Comparison of ENCODE assay signal across 11 mouse cellular contexts in genomic region chr14:54333452-54334189, GRCm38 (mm10). TPM values are rescaled to one million over a fixed set of nuclear protein-coding genes. Genes with fewer than 3 reads are reported as not detected.
A peak's percentile ranks its signal among the peaks of the same experiment; 100 is the strongest.
DNase-seq lines count a peak whose midpoint lies in the region; ATAC-seq and TF ChIP-seq lines count a peak whose summit lies in the region.
"Had no signal": no experiment of that assay in that cellular context is flagged by ENCODE, and none has a peak within 500 bp of the region (broad histone marks: within the 10 kb centered on the region; RNA-seq: fewer than 3 reads in every experiment).

No protein-coding gene starts in this region.

- H3K9me3 ChIP-seq in liver, postnatal 0 days (ENCODE audit: low read length) = no peaks in the 10 kb centered on the region
- no peaks in the 10 kb centered on the region for H3K9me3 ChIP-seq in liver, embryonic 12.5 days (replicated peaks)
- no peaks in the 10 kb centered on the region for H3K9me3 ChIP-seq in heart, embryonic 13.5 days
- H3K9me3 ChIP-seq: hindbrain, embryonic 15.5 days had no signal

- TF ChIP-seq CTCF in liver, postnatal 0 days (IDR thresholded peaks at IDR 0.05; ENCODE audit: low read depth) = no peak

- no peak overlapping the region for H3K9ac ChIP-seq in liver, postnatal 0 days (replicated peaks)
- H3K9ac ChIP-seq in liver, embryonic 12.5 days = no peak overlapping the region
- no peak overlapping the region for H3K9ac ChIP-seq in heart, embryonic 13.5 days
- H3K9ac ChIP-seq: hindbrain, embryonic 15.5 days had no signal

- no peaks in the 10 kb centered on the region for H3K36me3 ChIP-seq in liver, postnatal 0 days (replicated peaks; ENCODE audit: insufficient read depth, low read length)
- H3K36me3 ChIP-seq in liver, embryonic 12.5 days = no peaks in the 10 kb centered on the region
- H3K36me3 ChIP-seq in heart, embryonic 13.5 days = no peaks in the 10 kb centered on the region
- H3K36me3 ChIP-seq: hindbrain, embryonic 15.5 days had no signal

- no peak overlapping the region for H3K27ac ChIP-seq in liver, postnatal 0 days (ENCODE audit: low read depth)
- H3K27ac ChIP-seq in liver, embryonic 12.5 days = no peak overlapping the region
- peak overlapping the region; percentile 75 for H3K27ac ChIP-seq in heart, embryonic 13.5 days (replicated peaks)

- H3K4me3 ChIP-seq in liver, postnatal 0 days (ENCODE audit: low read depth, low read length) = no peak overlapping the region
- H3K4me3 ChIP-seq in liver, embryonic 12.5 days = no peak overlapping the region
- H3K4me3 ChIP-seq in heart, embryonic 13.5 days = no peak overlapping the region
- H3K4me3 ChIP-seq: hindbrain, embryonic 15.5 days; myocyte had no signal

- ATAC-seq in liver, postnatal 0 days = peak; percentile 87
- ATAC-seq in liver, embryonic 12.5 days = no peak
- peak; percentile 42; the same call in 1 of the 2 replicates for ATAC-seq in heart, embryonic 13.5 days (ENCODE audit: extremely low read depth, insufficient number of reproducible peaks, low FRiP score, low TSS enrichment)
- peak; percentile 94 for ATAC-seq in megakaryocyte-erythroid progenitor cell, adult 5-6 weeks (replicated peaks; ENCODE audit: low FRiP score, low TSS enrichment, poor library complexity, severe bottlenecking)

- 42% methylated on average over 8 of the region's 8 CpGs for WGBS in liver, postnatal 0 days (ENCODE audit: insufficient replicate concordance)
- WGBS in liver, embryonic 12.5 days (ENCODE audit: insufficient replicate concordance) = 53% methylated on average over 8 of the region's 8 CpGs
- 36% methylated on average over 8 of the region's 8 CpGs for WGBS in heart, embryonic 13.5 days

- no peak; the same call in 1 of the 2 replicates for TF ChIP-seq EP300 in liver, postnatal 0 days (IDR thresholded peaks at IDR 0.05; ENCODE audit: low read depth)

- H3K27me3 ChIP-seq in liver, postnatal 0 days (ENCODE audit: insufficient read depth, low read length) = no peaks in the 10 kb centered on the region
- H3K27me3 ChIP-seq in liver, embryonic 12.5 days (replicated peaks) = no peaks in the 10 kb centered on the region; the same call in 1 of the 2 replicates
- H3K27me3 ChIP-seq in heart, embryonic 13.5 days (replicated peaks) = no peaks in the 10 kb centered on the region
- H3K27me3 ChIP-seq: hindbrain, embryonic 15.5 days had no signal

- H3K4me1 ChIP-seq in liver, postnatal 0 days (ENCODE audit: insufficient read depth) = no peaks in the 10 kb centered on the region
- H3K4me1 ChIP-seq in liver, embryonic 12.5 days = 0 out of 2 replicates have a peak, but pooled peaks cover 3% of the 10 kb centered on the region
- H3K4me1 ChIP-seq in heart, embryonic 13.5 days = peaks cover 29% of the 10 kb centered on the region
- H3K4me1 ChIP-seq: hindbrain, embryonic 15.5 days had no signal

- H3K4me2 ChIP-seq in liver, postnatal 0 days (ENCODE audit: low read depth, low read length) = no peak overlapping the region
- H3K4me2 ChIP-seq in liver, embryonic 12.5 days = no peak overlapping the region
- H3K4me2 ChIP-seq in heart, embryonic 13.5 days = peak overlapping the region; percentile 47
- H3K4me2 ChIP-seq: hindbrain, embryonic 15.5 days had no signal

- DNase-seq in liver, postnatal 0 days = peak; percentile 46
- DNase-seq in adrenal gland, postnatal 10 days = peak; percentile 82
- DNase-seq in thymus, adult 18-20 months = no peak
- no peak for DNase-seq in frontal cortex, postnatal 36 days (ENCODE audit: low spot score in 2 of 2)
- no peak for DNase-seq in lung, postnatal 25 days (ENCODE audit: low spot score)

RNA-seq across cellular contexts. Expression of gene Oxa1l, which starts 27.0 kb away (rescaled TPM):
- polyA plus RNA-seq in liver, postnatal 0 days (2015; fragmentation: Nextera tagmentation; extraction: Ambion mirVana) = 27.4 and 28.9 TPM in 2 replicates
- 24.9 and 27.3 TPM in 2 replicates for polyA plus RNA-seq in liver, embryonic 12.5 days (2016; fragmentation: Nextera tagmentation; extraction: Ambion mirVana)
- total RNA-seq in adrenal gland, postnatal 10 days (2021) = 100 to 1,000 TPM; 114 to 138 TPM
- 49.4 and 56.6 TPM in 2 replicates for polyA plus RNA-seq in heart, embryonic 13.5 days (2015; fragmentation: Nextera tagmentation; extraction: Ambion mirVana)
- 69.1 and 70.3 TPM in 2 replicates for total RNA-seq in megakaryocyte-erythroid progenitor cell, adult 5-6 weeks (2014; fragmentation: Nextera tagmentation)
- 32.5 and 51.1 TPM in 2 replicates for total RNA-seq in megakaryocyte-erythroid progenitor cell, adult 5-6 weeks (2017)

RNA-seq across cellular contexts. Expression of gene Olfr49, which starts 48.9 kb away (rescaled TPM):
- polyA plus RNA-seq in liver, postnatal 0 days (2015; fragmentation: Nextera tagmentation; extraction: Ambion mirVana) = not detected in 2 replicates
- not detected in 2 replicates for polyA plus RNA-seq in liver, embryonic 12.5 days (2016; fragmentation: Nextera tagmentation; extraction: Ambion mirVana)
- total RNA-seq in adrenal gland, postnatal 10 days (2021) = not detected
- not detected in 2 replicates for polyA plus RNA-seq in heart, embryonic 13.5 days (2015; fragmentation: Nextera tagmentation; extraction: Ambion mirVana)
- total RNA-seq in megakaryocyte-erythroid progenitor cell, adult 5-6 weeks (2014; fragmentation: Nextera tagmentation) = not detected in 2 replicates
- total RNA-seq in megakaryocyte-erythroid progenitor cell, adult 5-6 weeks (2017) = not detected in 2 replicates
- total RNA-seq: liver, adult 2 months had no signal
- polyA plus RNA-seq: hindbrain, embryonic 15.5 days; liver, adult 2 months; myocyte had no signal

Comparison
In these comparisons a context has a peak if more than half of its experiments do, and no peak if none do; other contexts are left out.
1. DNase-seq: peak in liver, postnatal 0 days (single experiment) and adrenal gland, postnatal 10 days (single experiment); none in thymus, adult 18-20 months (0 of 2), frontal cortex, postnatal 36 days (0 of 2) and lung, postnatal 25 days (single experiment).